Mouse (Mus musculus) hindbrain, embryonic 14.5 days (tissue): ENCODE measurements around the gene Olfr305. TPM values are rescaled to one million over a fixed set of nuclear protein-coding genes. Genes with fewer than 3 reads are reported as not detected.

ENCODE experiments used
- ATAC-seq: fragments of 200-750 bp; cut with Nextera tagmentation; 2 replicates; pipeline ENCODE4 v1.8.0; 2017; ENCODE audit warnings: moderate number of reproducible peaks, mild to moderate bottlenecking, moderate TSS enrichment, moderate library complexity; ENCODE audit not compliant: low FRiP score
- DNase-seq: peaks from one replicate; pipeline ENCODE4 v3.0.0-alpha.2; 2015; ENCODE audit warnings: low spot score
- H3K27ac ChIP-seq: fragments of 300-500 bp; sonication (generic); 2 replicates; pipeline ENCODE4 v1.5.1; 2014; ENCODE audit warnings: mild to moderate bottlenecking, moderate library complexity
- H3K27me3 ChIP-seq: fragments of 300-500 bp; sonication (generic); 2 replicates; pipeline ENCODE4 v1.6.1; 2014; ENCODE audit warnings: mild to moderate bottlenecking, low read length, mixed read lengths; ENCODE audit not compliant: control insufficient read depth, insufficient read depth
- H3K36me3 ChIP-seq: fragments of 300-500 bp; sonication (generic); replicated peaks from 2 replicates; pipeline ENCODE4 v1.6.1; 2014; ENCODE audit not compliant: control insufficient read depth, insufficient read depth
- H3K4me1 ChIP-seq: fragments of 300-500 bp; sonication (generic); replicated peaks from 2 replicates; pipeline ENCODE4 v1.6.1; 2014; ENCODE audit warnings: antibody characterized with exemption, low read length, mixed read lengths; ENCODE audit not compliant: control insufficient read depth, insufficient read depth
- H3K4me2 ChIP-seq: fragments of 300-500 bp; sonication (generic); replicated peaks from 2 replicates; pipeline ENCODE4 v1.6.1; 2014; ENCODE audit warnings: mild to moderate bottlenecking, moderate library complexity
- H3K4me3 ChIP-seq: fragments of 300-500 bp; sonication (generic); replicated peaks from 2 replicates; pipeline ENCODE4 v1.5.1; 2014; ENCODE audit warnings: mild to moderate bottlenecking, low read length
- H3K9ac ChIP-seq: fragments of 300-500 bp; sonication (generic); 2 replicates; pipeline ENCODE4 v1.6.1; 2014
- H3K9me3 ChIP-seq: fragments of 300-500 bp; sonication (generic); 2 replicates; pipeline ENCODE4 v1.6.1; 2016; ENCODE audit warnings: low read length; ENCODE audit not compliant: control insufficient read depth
- WGBS: fragments of 180-500 bp; shearing (Covaris S2); extraction: QIAGEN DNeasy Blood & Tissue Kit; methylation state at CpG from one replicate; pipeline ENCODE4 v1.1.7; 2014; 5-methylcytosine and 5-hydroxymethylcytosine counted together
- polyA plus RNA-seq: library from polyadenylated mRNA; unstranded; fragments of >200 nt; fragmentation: Nextera tagmentation; extraction: Ambion mirVana; gene quantifications from 2 replicates; pipeline ENCODE4 v1.2.1, GENCODE M21; 2014

Gene Olfr305
- polyA plus RNA-seq, 1 experiment from 2014 or later: not detected

DNA sequence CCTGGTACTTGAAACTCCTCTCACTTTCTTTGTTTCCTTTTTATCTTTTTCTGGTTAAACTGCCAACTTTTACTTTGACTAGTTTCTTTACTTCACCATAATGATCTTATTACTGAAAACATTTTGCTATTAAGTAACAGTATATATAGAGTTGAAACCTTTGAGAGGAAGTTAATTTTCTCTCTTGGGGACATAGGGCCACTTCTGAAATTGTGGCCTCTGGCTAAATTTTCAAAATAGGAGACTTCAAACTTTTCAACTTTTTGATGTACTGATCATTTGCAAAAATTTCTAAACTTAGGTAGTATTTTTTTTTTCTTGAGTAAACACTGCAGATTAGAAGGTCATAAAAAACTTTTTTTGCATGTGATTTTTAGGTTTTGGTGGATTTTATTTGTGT is 41.2 kb downstream of the Olfr305 start, which contains the start of gene Olfr308:
Gene Olfr308, minus strand, starts transcription at position 101 of the 400 bp plus-strand sequence.
- H3K9me3 ChIP-seq: no peaks in the 10 kb centered on the region
- no peaks in the 10 kb centered on the region for H3K4me1 ChIP-seq
- H3K36me3 ChIP-seq: no peaks in the 10 kb centered on the region
- no peak within 1 kb of the TSS for H3K9ac ChIP-seq
- no peak for ATAC-seq
- no peak within 1 kb of the TSS for H3K27ac ChIP-seq
- H3K4me2 ChIP-seq: no peak within 1 kb of the TSS
- no peak within 1 kb of the TSS for H3K4me3 ChIP-seq
- DNase-seq: no peak
- no peaks in the 10 kb centered on the region for H3K27me3 ChIP-seq

DNA sequence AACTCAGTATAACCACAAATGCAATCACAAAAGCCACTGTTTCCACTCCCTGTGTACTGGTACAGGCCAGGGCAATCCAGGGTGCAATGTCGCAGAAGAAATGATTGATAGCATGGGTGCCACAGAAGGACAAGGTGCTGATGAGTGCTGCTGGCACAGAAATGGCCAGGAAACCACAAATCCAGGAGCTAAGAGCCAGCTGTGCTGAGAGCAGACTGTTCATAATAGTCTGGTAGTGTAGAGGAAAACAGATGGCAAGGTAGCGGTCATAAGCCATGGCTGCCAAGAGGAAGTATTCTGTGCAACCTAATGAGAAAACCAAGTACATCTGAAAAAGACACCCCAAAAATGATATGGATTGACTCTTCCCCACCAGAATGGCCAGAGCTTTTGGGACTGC is 45.4 kb downstream of the Olfr305 start:
- Histone ChIP-seq H3K36me3 (no peaks in the 10 kb centered on the region), H3K4me2 (no peak overlapping the region), H3K4me3 (no peak overlapping the region), H3K27me3 (no peaks in the 10 kb centered on the region), H3K4me1 (no peaks in the 10 kb centered on the region), H3K9me3 (no peaks in the 10 kb centered on the region), H3K27ac (no peak overlapping the region), H3K9ac (no peak overlapping the region)
- WGBS: 90% methylated on average over 2 of the region's 2 CpGs
- DNase-seq (no peak), ATAC-seq (no peak)

DNA sequence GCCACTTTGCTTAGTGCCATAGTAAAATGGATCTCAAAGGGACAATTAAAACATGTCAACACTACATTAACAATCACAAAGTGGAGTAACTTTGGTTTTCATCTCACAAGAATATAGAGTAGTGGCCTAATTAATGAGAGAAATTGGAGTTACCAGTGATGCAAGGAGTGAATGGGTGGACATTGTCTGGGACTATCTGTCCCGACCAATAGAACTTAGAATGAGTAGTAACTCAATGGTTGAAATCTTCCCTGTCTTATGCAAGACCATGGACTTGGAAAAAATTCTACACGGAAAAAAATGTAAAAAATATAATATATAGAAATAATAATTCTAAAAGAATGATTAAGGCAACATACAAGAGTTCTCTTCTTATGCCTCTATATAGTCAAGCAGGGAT is 53.1 kb downstream of the Olfr305 start, which contains the start of gene Olfr309:
Gene Olfr309, minus strand, starts transcription at position 101 of the 400 bp plus-strand sequence.
- Histone ChIP-seq H3K4me2 (no peak within 1 kb of the TSS), H3K9ac (no peak within 1 kb of the TSS), H3K4me1 (no peaks in the 10 kb centered on the region), H3K9me3 (no peaks in the 10 kb centered on the region), H3K4me3 (no peak within 1 kb of the TSS), H3K36me3 (no peaks in the 10 kb centered on the region), H3K27me3 (no peaks in the 10 kb centered on the region), H3K27ac (no peak within 1 kb of the TSS)
- ATAC-seq (no peak), DNase-seq (no peak)
- WGBS: 74% methylated on average over 2 of the region's 2 CpGs

Other genes starting within 250 kb of the Olfr305 start
- gene Vmn2r75, start 195.2 kb downstream of the Olfr305 start, polyA plus RNA-seq: not detected in 2 replicates
- gene Vmn2r76, start 120.6 kb downstream of the Olfr305 start, polyA plus RNA-seq: not detected in 2 replicates
- gene Olfr310, start 89.8 kb downstream of the Olfr305 start, polyA plus RNA-seq: not detected in 2 replicates
- gene Olfr309, start 53.2 kb downstream of the Olfr305 start, polyA plus RNA-seq: not detected in 2 replicates
- gene Olfr308, start 41.3 kb downstream of the Olfr305 start, polyA plus RNA-seq: not detected in 2 replicates
- not detected in 2 replicates for gene Olfr307, start 29.3 kb downstream of the Olfr305 start, polyA plus RNA-seq
- not detected in 2 replicates for gene Olfr304, start 19.7 kb upstream of the Olfr305 start, polyA plus RNA-seq
- not detected in 2 replicates for gene Olfr303, start 30.9 kb upstream of the Olfr305 start, polyA plus RNA-seq
- not detected in 2 replicates for gene Olfr301, start 36.9 kb upstream of the Olfr305 start, polyA plus RNA-seq
- gene Olfr299, start 93.0 kb upstream of the Olfr305 start, polyA plus RNA-seq: not detected in 2 replicates
- not detected in 2 replicates for gene Olfr298, start 125.6 kb upstream of the Olfr305 start, polyA plus RNA-seq
- not detected in 2 replicates for gene Olfr297, start 153.0 kb upstream of the Olfr305 start, polyA plus RNA-seq
- not detected in 2 replicates for gene Olfr295, start 216.9 kb upstream of the Olfr305 start, polyA plus RNA-seq
- gene Olfr294, start 249.7 kb upstream of the Olfr305 start, polyA plus RNA-seq: not detected in 2 replicates